Mouse (Mus musculus) limb, embryonic 14.5 days (tissue): ENCODE measurements around the gene Chit1. TPM values are rescaled to one million over a fixed set of nuclear protein-coding genes. Genes with fewer than 3 reads are reported as not detected.

Experiments
- ATAC-seq: fragments of 200-750 bp; cut with Nextera tagmentation; 2 replicates; pipeline ENCODE4 v1.8.0; 2017; ENCODE audit warnings: low read depth, moderate number of reproducible peaks, moderate TSS enrichment; ENCODE audit not compliant: low FRiP score
- DNase-seq: peaks from one replicate; pipeline ENCODE4 v3.0.0-alpha.2; 2015; ENCODE audit warnings: low spot score
- H3K27ac ChIP-seq: fragments of 300-500 bp; sonication (generic); replicated peaks from 2 replicates; pipeline ENCODE4 v1.5.1; 2014; ENCODE audit warnings: low read depth, mild to moderate bottlenecking, low read length, moderate library complexity, mixed read lengths
- H3K27me3 ChIP-seq: fragments of 300-500 bp; sonication (generic); 2 replicates; pipeline ENCODE4 v1.6.1; 2014; ENCODE audit warnings: low read length, mixed read lengths; ENCODE audit not compliant: control insufficient read depth, insufficient read depth
- H3K36me3 ChIP-seq: fragments of 300-500 bp; sonication (generic); 2 replicates; pipeline ENCODE4 v1.6.1; 2014; ENCODE audit warnings: mild to moderate bottlenecking, low read length, moderate library complexity, mixed read lengths; ENCODE audit not compliant: control insufficient read depth, insufficient read depth
- H3K4me1 ChIP-seq: fragments of 300-500 bp; sonication (generic); 2 replicates; pipeline ENCODE4 v1.6.1; 2014; ENCODE audit warnings: antibody characterized with exemption, low read length, mixed read lengths; ENCODE audit not compliant: control insufficient read depth, insufficient read depth
- H3K4me2 ChIP-seq: fragments of 300-500 bp; sonication (generic); replicated peaks from 2 replicates; pipeline ENCODE4 v1.6.1; 2014; ENCODE audit warnings: low read depth, mild to moderate bottlenecking, low read length, moderate library complexity; ENCODE audit not compliant: severe bottlenecking
- H3K4me3 ChIP-seq: fragments of 300-500 bp; sonication (generic); replicated peaks from 2 replicates; pipeline ENCODE4 v1.5.1; 2014; ENCODE audit warnings: low read length
- H3K9ac ChIP-seq: fragments of 300-500 bp; sonication (generic); 2 replicates; pipeline ENCODE4 v1.6.1; 2014; ENCODE audit warnings: mild to moderate bottlenecking, low read depth, low read length, moderate library complexity; ENCODE audit not compliant: severe bottlenecking
- H3K9me3 ChIP-seq: fragments of 300-500 bp; sonication (generic); 2 replicates; pipeline ENCODE4 v1.6.1; 2016; ENCODE audit warnings: low read length; ENCODE audit not compliant: control insufficient read depth
- POLR2A ChIP-seq: fragments of 200-500 bp; IDR thresholded peaks from 2 replicates; pipeline ENCODE4 v1.8.0; 2012; ENCODE audit warnings: inconsistent platforms, mild to moderate bottlenecking, moderate library complexity, borderline replicate concordance; ENCODE audit not compliant: insufficient read depth, insufficient read length; ENCODE audit errors: extremely low read depth
- WGBS: fragments of 180-500 bp; shearing (Covaris S2); extraction: QIAGEN DNeasy Blood & Tissue Kit; methylation state at CpG from one replicate; pipeline ENCODE4 v1.1.7; 2014; 5-methylcytosine and 5-hydroxymethylcytosine counted together
- polyA plus RNA-seq, 2 experiments: library from polyadenylated mRNA; depleted of rRNA in 1 of 2; stranded (reverse) in 1 of 2; unstranded in 1 of 2; fragments of >200 nt; fragmentation: Nextera tagmentation in 1 of 2; extraction: Ambion mirVana in 1 of 2; gene quantifications; 2 replicates each; pipeline versions ENCODE4 v1.2.1 to v1.2.3; 2012 to 2014

Chit1 gene
- polyA plus RNA-seq, 2 experiments, result 0.18 to 0.33 TPM

- DNase-seq (peak; percentile 76), ATAC-seq (no peak)
- Histone ChIP-seq H3K27me3 (no peaks in the 10 kb centered on the region), H3K4me1 (peaks cover 53% of the 10 kb centered on the region), H3K9me3 (no peaks in the 10 kb centered on the region), H3K9ac (peak overlapping the region; percentile 17; the same call in 1 of the 2 replicates), H3K36me3 (no peaks in the 10 kb centered on the region), H3K4me2 (0 out of 2 replicates have a peak overlapping the region, but pooled peaks have one; percentile 3), H3K4me3 (no peak overlapping the region), H3K27ac (peak overlapping the region; percentile 50)
- TF ChIP-seq POLR2A, result no peak
- WGBS, result 48% methylated on average over 14 of the region's 14 CpGs
Measured at GRCm38 (mm10) chr1:134096264-134096934, 14.6 kb upstream of the Chit1 start.

- Histone ChIP-seq H3K27ac (no peak overlapping the region), H3K4me3 (no peak overlapping the region), H3K4me2 (no peak overlapping the region), H3K9ac (no peak overlapping the region), H3K4me1 (peaks cover 53% of the 10 kb centered on the region), H3K27me3 (no peaks in the 10 kb centered on the region), H3K36me3 (no peaks in the 10 kb centered on the region), H3K9me3 (no peaks in the 10 kb centered on the region)
- no peak for ATAC-seq
- no peak for TF ChIP-seq POLR2A
- DNase-seq, result no peak
- 92% methylated on average over 7 of the region's 7 CpGs for WGBS
Measured at GRCm38 (mm10) chr1:134097080-134097855, 13.8 kb upstream of the Chit1 start.

- DNase-seq (no peak), ATAC-seq (no peak)
- H3K9me3 ChIP-seq, result no peaks in the 10 kb centered on the region
- no peak for TF ChIP-seq POLR2A
- no peak overlapping the region for H3K9ac ChIP-seq
- peaks cover 52% of the 10 kb centered on the region for H3K4me1 ChIP-seq
- H3K27ac ChIP-seq, result peak overlapping the region; percentile 82
- no peaks in the 10 kb centered on the region for H3K36me3 ChIP-seq
- H3K4me3 ChIP-seq, result no peak overlapping the region
- no peaks in the 10 kb centered on the region for H3K27me3 ChIP-seq
- H3K4me2 ChIP-seq, result peak overlapping the region; percentile 55
- 51% methylated on average over 13 of the region's 13 CpGs for WGBS
Measured at GRCm38 (mm10) chr1:134097956-134098725, 12.9 kb upstream of the Chit1 start.

GRCm38 (mm10) chr1:134098726-134099515, 12.1 kb upstream of the Chit1 start:
- Histone ChIP-seq H3K9me3 (no peaks in the 10 kb centered on the region), H3K4me3 (peak overlapping the region; percentile 40), H3K36me3 (no peaks in the 10 kb centered on the region), H3K4me1 (peaks cover 44% of the 10 kb centered on the region), H3K27me3 (no peaks in the 10 kb centered on the region), H3K9ac (peak overlapping the region; percentile 43), H3K4me2 (peak overlapping the region; percentile 55), H3K27ac (peak overlapping the region; percentile 82)
- TF ChIP-seq POLR2A, result no peak
- 6% methylated on average over 17 of the region's 17 CpGs for WGBS
- DNase-seq, result peak; percentile 94
- ATAC-seq, result peak; percentile 93
